In the genomic region with DNA sequence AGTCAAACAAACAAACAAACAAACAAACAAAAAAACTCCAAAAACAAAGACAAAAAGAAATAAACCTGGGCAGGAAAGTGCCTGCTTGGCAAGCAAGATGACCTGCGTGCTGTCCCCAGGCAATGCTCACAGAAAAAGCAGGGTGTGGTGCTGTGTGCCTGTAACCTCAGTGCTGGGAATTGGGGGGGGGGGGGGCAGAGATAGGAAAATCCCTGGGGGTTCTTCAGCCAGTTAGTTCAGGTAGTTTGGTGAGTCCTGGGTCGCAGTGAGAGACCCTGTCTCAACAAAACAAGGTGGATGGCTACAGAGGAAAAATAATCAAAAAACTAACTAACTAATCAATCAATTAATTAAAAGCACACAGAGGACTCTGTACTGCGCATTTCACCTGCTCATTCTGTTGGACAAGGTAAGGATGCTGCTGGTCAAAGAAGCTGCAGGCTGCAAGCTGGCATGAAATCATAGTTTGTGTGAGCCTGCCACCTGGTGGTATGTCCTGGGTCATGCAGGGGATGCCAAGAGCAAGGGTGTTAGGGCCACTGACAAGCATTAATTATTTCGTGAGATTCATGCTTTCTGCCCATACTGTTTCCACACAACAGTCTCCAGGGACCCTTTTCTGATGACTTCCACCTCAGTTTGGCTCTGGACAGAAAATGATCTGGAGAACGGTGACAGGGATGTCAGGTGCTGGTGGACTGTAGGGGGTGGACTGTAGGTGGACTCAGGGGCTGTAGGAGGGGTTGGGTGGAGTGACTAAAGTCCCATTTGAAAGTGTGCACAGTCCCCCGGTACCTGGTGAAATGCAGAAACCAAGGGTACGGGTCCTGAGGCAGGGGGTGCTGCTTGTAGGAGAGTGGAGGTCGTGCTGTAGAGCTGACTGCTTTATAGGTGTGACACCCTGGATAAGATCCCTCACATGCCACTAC, we compare ENCODE assay signal across 9 mouse cellular contexts. TPM values are rescaled to one million over a fixed set of nuclear protein-coding genes. Genes with fewer than 3 reads are reported as not detected.
DNase-seq lines count a peak whose midpoint lies in the region; ATAC-seq and TF ChIP-seq lines count a peak whose summit lies in the region.
"Had no signal": no experiment of that assay in that cellular context is flagged by ENCODE, and none has a peak within 500 bp of the region (broad histone marks: within the 10 kb centered on the region; RNA-seq: fewer than 3 reads in every experiment).

No protein-coding gene starts in this region.

- TF ChIP-seq CTCF in G1E (IDR thresholded peaks at IDR 0.05; ENCODE audit: low read depth, low read length), result peak; percentile 91

- no peak overlapping the region for H3K27ac ChIP-seq in forebrain, embryonic 13.5 days
- no peak overlapping the region for H3K27ac ChIP-seq in hindbrain, embryonic 12.5 days
- H3K27ac ChIP-seq: limb, embryonic 12.5 days had no signal

- H3K4me1 ChIP-seq in G1E (ENCODE audit: insufficient read depth, low read depth, low read length), result 0 out of 2 replicates have a peak, but pooled peaks cover 5% of the 10 kb centered on the region
- no peaks in the 10 kb centered on the region for H3K4me1 ChIP-seq in forebrain, embryonic 13.5 days
- no peaks in the 10 kb centered on the region for H3K4me1 ChIP-seq in hindbrain, embryonic 12.5 days
- H3K4me1 ChIP-seq: limb, embryonic 12.5 days had no signal

- DNase-seq in G1E (ENCODE audit: low spot score), result peak; percentile 46
- DNase-seq in c-Kit-positive CD71-positive TER-119-positive erythroid progenitor cells, embryonic 14.5 days (ENCODE audit: low spot score), result peak; percentile 62
- DNase-seq in layer of hippocampus, adult 9-10 months (ENCODE audit: low spot score), result peak; percentile 59
- DNase-seq in lung, postnatal 14 days, result peak; percentile 85
- DNase-seq in retina, embryonic 14.5 days (ENCODE audit: low spot score), result peak; percentile 92
- DNase-seq in thymus, postnatal 25 days, result peak; percentile 79

- H3K9me3 ChIP-seq in G1E (replicated peaks), result peaks cover 4% of the 10 kb centered on the region; the same call in 1 of the 2 replicates
- no peaks in the 10 kb centered on the region for H3K9me3 ChIP-seq in forebrain, embryonic 13.5 days (replicated peaks)
- no peaks in the 10 kb centered on the region for H3K9me3 ChIP-seq in hindbrain, embryonic 12.5 days (replicated peaks)
- H3K9me3 ChIP-seq: limb, embryonic 12.5 days had no signal

- no peak overlapping the region for H3K4me3 ChIP-seq in G1E (ENCODE audit: low read depth, low read length)
- no peak overlapping the region for H3K4me3 ChIP-seq in forebrain, embryonic 13.5 days
- no peak overlapping the region for H3K4me3 ChIP-seq in hindbrain, embryonic 12.5 days
- H3K4me3 ChIP-seq: limb, embryonic 12.5 days had no signal

- ATAC-seq in G1E (ENCODE audit: extremely low read depth, insufficient number of reproducible peaks, low FRiP score, poor library complexity, severe bottlenecking), result no peak
- ATAC-seq in forebrain, embryonic 13.5 days, result peak; percentile 74
- peak; percentile 84 for ATAC-seq in hindbrain, embryonic 12.5 days (ENCODE audit: low FRiP score)

- WGBS in forebrain, embryonic 13.5 days, result 55% methylated on average over 8 of the region's 8 CpGs
- 63% methylated on average over 8 of the region's 8 CpGs for WGBS in hindbrain, embryonic 12.5 days

- peaks cover 32% of the 10 kb centered on the region for H3K27me3 ChIP-seq in G1E (ENCODE audit: insufficient read depth, low read length)
- H3K27me3 ChIP-seq in forebrain, embryonic 13.5 days, result no peaks in the 10 kb centered on the region
- H3K27me3 ChIP-seq in hindbrain, embryonic 12.5 days, result no peaks in the 10 kb centered on the region

- H3K9ac ChIP-seq in forebrain, embryonic 13.5 days, result no peak overlapping the region
- H3K9ac ChIP-seq in hindbrain, embryonic 12.5 days, result no peak overlapping the region
- H3K9ac ChIP-seq: limb, embryonic 12.5 days had no signal

- H3K36me3 ChIP-seq in G1E (replicated peaks), result no peaks in the 10 kb centered on the region
- H3K36me3 ChIP-seq in forebrain, embryonic 13.5 days (ENCODE audit: poor library complexity, severe bottlenecking), result no peaks in the 10 kb centered on the region
- no peaks in the 10 kb centered on the region for H3K36me3 ChIP-seq in hindbrain, embryonic 12.5 days
- H3K36me3 ChIP-seq: limb, embryonic 12.5 days had no signal

- no peak overlapping the region for H3K4me2 ChIP-seq in forebrain, embryonic 13.5 days
- no peak overlapping the region for H3K4me2 ChIP-seq in hindbrain, embryonic 12.5 days (replicated peaks)
- H3K4me2 ChIP-seq: limb, embryonic 12.5 days had no signal

RNA-seq across cellular contexts. Expression of a gene that starts 10.6 kb away (rescaled TPM):
- total RNA-seq in G1E (2014; fragmentation: Nextera tagmentation), result not detected in 2 replicates
- 0.12 and 0.16 TPM in 2 replicates for total RNA-seq in G1E (2017)
- not detected in 2 replicates for polyA plus RNA-seq in G1E (2012)
- not detected in 2 replicates for polyA plus RNA-seq in forebrain, embryonic 13.5 days (2015; fragmentation: Nextera tagmentation; extraction: Ambion mirVana)
- polyA plus RNA-seq in hindbrain, embryonic 12.5 days (2016; fragmentation: Nextera tagmentation; extraction: Ambion mirVana), result 0.14 TPM in 1 of 2 replicates, not detected in the other
- polyA plus RNA-seq: limb, embryonic 12.5 days had no signal

RNA-seq across cellular contexts. Expression of a gene that starts 36.0 kb away (rescaled TPM):
- total RNA-seq in G1E (2014; fragmentation: Nextera tagmentation) (18.5 and 26.8 TPM in 2 replicates), G1E (2017) (7.4 TPM in 2 replicates)
- 1.4 and 1.6 TPM in 2 replicates for polyA plus RNA-seq in G1E (2012)
- 15.8 and 16.4 TPM in 2 replicates for polyA plus RNA-seq in forebrain, embryonic 13.5 days (2015; fragmentation: Nextera tagmentation; extraction: Ambion mirVana)
- 11.7 and 12.5 TPM in 2 replicates for polyA plus RNA-seq in hindbrain, embryonic 12.5 days (2016; fragmentation: Nextera tagmentation; extraction: Ambion mirVana)
